Mouse (Mus musculus): ENCODE measurements around the gene Tmem170. TPM values are rescaled to one million over a fixed set of nuclear protein-coding genes. Genes with fewer than 3 reads are reported as not detected.
"Not testable (repeated sequence)": the region's sequence is repeated elsewhere in the genome, so short reads cannot be mapped to it uniquely, and the experiment has no call there.

The Tmem170 gene
- polyA plus RNA-seq, 1 experiment from 2014 or later: 11.1 TPM

GRCm38 (mm10) chr8:111865857-111866256 is 10.7 kb downstream of the Tmem170 start:
- H3K27ac ChIP-seq (ENCODE audit: low read depth, low read length): no peak overlapping the region
- ATAC-seq (replicated peaks; ENCODE audit: low FRiP score): no peak
- H3K4me1 ChIP-seq (replicated peaks; ENCODE audit: control insufficient read depth, insufficient read depth, low read length): no peaks in the 10 kb centered on the region
- no peaks in the 10 kb centered on the region for H3K9me3 ChIP-seq (ENCODE audit: control insufficient read depth, low read length)
- H3K36me3 ChIP-seq (ENCODE audit: control insufficient read depth, insufficient read depth, low read length): no peaks in the 10 kb centered on the region
- WGBS: 91% methylated on average over 6 of the region's 6 CpGs
- no peak overlapping the region for H3K4me3 ChIP-seq (ENCODE audit: low read depth, low read length)
- no peak for DNase-seq (ENCODE audit: low spot score)
- H3K9ac ChIP-seq (ENCODE audit: low read length): no peak overlapping the region
- H3K4me2 ChIP-seq (ENCODE audit: low read depth, low read length, severe bottlenecking): no peak overlapping the region
- H3K27me3 ChIP-seq (ENCODE audit: control insufficient read depth, insufficient read depth, low read length): no peaks in the 10 kb centered on the region

GRCm38 (mm10) chr8:111865130-111865852 is 11.3 kb downstream of the Tmem170 start:
- WGBS: 97% methylated on average over 8 of the region's 8 CpGs
- H3K27ac ChIP-seq (ENCODE audit: low read depth, low read length): no peak overlapping the region
- H3K4me3 ChIP-seq (ENCODE audit: low read depth, low read length): no peak overlapping the region
- no peaks in the 10 kb centered on the region for H3K36me3 ChIP-seq (ENCODE audit: control insufficient read depth, insufficient read depth, low read length)
- no peak overlapping the region for H3K4me2 ChIP-seq (ENCODE audit: low read depth, low read length, severe bottlenecking)
- ATAC-seq (replicated peaks; ENCODE audit: low FRiP score): no peak
- H3K27me3 ChIP-seq (ENCODE audit: control insufficient read depth, insufficient read depth, low read length): no peaks in the 10 kb centered on the region
- H3K9ac ChIP-seq (ENCODE audit: low read length): no peak overlapping the region
- no peaks in the 10 kb centered on the region for H3K9me3 ChIP-seq (ENCODE audit: control insufficient read depth, low read length)
- H3K4me1 ChIP-seq (replicated peaks; ENCODE audit: control insufficient read depth, insufficient read depth, low read length): no peaks in the 10 kb centered on the region
- no peak for DNase-seq (ENCODE audit: low spot score)

GRCm38 (mm10) chr8:111864648-111865047 is 11.9 kb downstream of the Tmem170 start:
- DNase-seq (ENCODE audit: low spot score) (no peak), ATAC-seq (replicated peaks; ENCODE audit: low FRiP score) (no peak)
- Histone ChIP-seq H3K4me3 (ENCODE audit: low read depth, low read length) (no peak overlapping the region), H3K27me3 (ENCODE audit: control insufficient read depth, insufficient read depth, low read length) (no peaks in the 10 kb centered on the region), H3K4me1 (replicated peaks; ENCODE audit: control insufficient read depth, insufficient read depth, low read length) (no peaks in the 10 kb centered on the region), H3K9ac (ENCODE audit: low read length) (no peak overlapping the region), H3K4me2 (ENCODE audit: low read depth, low read length, severe bottlenecking) (no peak overlapping the region), H3K27ac (ENCODE audit: low read depth, low read length) (no peak overlapping the region), H3K9me3 (ENCODE audit: control insufficient read depth, low read length) (no peaks in the 10 kb centered on the region), H3K36me3 (ENCODE audit: control insufficient read depth, insufficient read depth, low read length) (no peaks in the 10 kb centered on the region)
- WGBS: 93% methylated on average over 8 of the region's 8 CpGs

GRCm38 (mm10) chr8:111863280-111863679 is 13.3 kb downstream of the Tmem170 start:
- H3K4me3 ChIP-seq (ENCODE audit: low read depth, low read length): no peak overlapping the region
- ATAC-seq (replicated peaks; ENCODE audit: low FRiP score) (no peak), DNase-seq (ENCODE audit: low spot score) (no peak)
- H3K36me3 ChIP-seq (ENCODE audit: control insufficient read depth, insufficient read depth, low read length): no peaks in the 10 kb centered on the region
- no peak overlapping the region for H3K27ac ChIP-seq (ENCODE audit: low read depth, low read length)
- no peak overlapping the region for H3K9ac ChIP-seq (ENCODE audit: low read length)
- no peaks in the 10 kb centered on the region for H3K27me3 ChIP-seq (ENCODE audit: control insufficient read depth, insufficient read depth, low read length)
- no peaks in the 10 kb centered on the region for H3K9me3 ChIP-seq (ENCODE audit: control insufficient read depth, low read length)
- H3K4me2 ChIP-seq (ENCODE audit: low read depth, low read length, severe bottlenecking): no peak overlapping the region
- WGBS: 91% methylated on average over 4 of the region's 4 CpGs
- H3K4me1 ChIP-seq (replicated peaks; ENCODE audit: control insufficient read depth, insufficient read depth, low read length): no peaks in the 10 kb centered on the region

- Histone ChIP-seq H3K27ac (ENCODE audit: low read depth, low read length) (no peak overlapping the region), H3K36me3 (ENCODE audit: control insufficient read depth, insufficient read depth, low read length) (no peaks in the 10 kb centered on the region), H3K4me2 (ENCODE audit: low read depth, low read length, severe bottlenecking) (no peak overlapping the region), H3K4me1 (replicated peaks; ENCODE audit: control insufficient read depth, insufficient read depth, low read length) (no peaks in the 10 kb centered on the region), H3K4me3 (ENCODE audit: low read depth, low read length) (no peak overlapping the region), H3K9me3 (ENCODE audit: control insufficient read depth, low read length) (no peaks in the 10 kb centered on the region), H3K9ac (ENCODE audit: low read length) (no peak overlapping the region), H3K27me3 (ENCODE audit: control insufficient read depth, insufficient read depth, low read length) (no peaks in the 10 kb centered on the region)
- ATAC-seq (replicated peaks; ENCODE audit: low FRiP score) (no peak), DNase-seq (ENCODE audit: low spot score) (no peak)
- WGBS: 92% methylated on average over 12 of the region's 12 CpGs
Observed at GRCm38 (mm10) chr8:111855977-111856376, 20.6 kb downstream of the Tmem170 start.

GRCm38 (mm10) chr8:111853861-111854501 is 22.6 kb downstream of the Tmem170 start, which contains the start of gene Cfdp1:
Gene Cfdp1 (minus strand): TSS chr8:111854291.
- ATAC-seq (replicated peaks; ENCODE audit: low FRiP score) (peak; percentile 100), DNase-seq (ENCODE audit: low spot score) (peak; percentile 96)
- no peak within 1 kb of the TSS for H3K27ac ChIP-seq (ENCODE audit: low read depth, low read length)

GRCm38 (mm10) chr8:111853219-111853618 is 23.3 kb downstream of the Tmem170 start:
- H3K4me1 ChIP-seq (replicated peaks; ENCODE audit: control insufficient read depth, insufficient read depth, low read length); H3K9me3 ChIP-seq (ENCODE audit: control insufficient read depth, low read length); H3K27me3 ChIP-seq (ENCODE audit: control insufficient read depth, insufficient read depth, low read length); H3K27ac ChIP-seq (ENCODE audit: low read depth, low read length); H3K36me3 ChIP-seq (ENCODE audit: control insufficient read depth, insufficient read depth, low read length); DNase-seq (ENCODE audit: low spot score); ATAC-seq (replicated peaks; ENCODE audit: low FRiP score): not testable (repeated sequence)
- H3K4me3 ChIP-seq (ENCODE audit: low read depth, low read length): peak overlapping the region; percentile 94
- peak overlapping the region; percentile 81; the same call in 1 of the 2 replicates for H3K9ac ChIP-seq (ENCODE audit: low read length)
- WGBS: 65% methylated on average over 12 of the region's 12 CpGs
- peak overlapping the region; percentile 84 for H3K4me2 ChIP-seq (ENCODE audit: low read depth, low read length, severe bottlenecking)

More at GRCm38 (mm10) chr8:111853861-111854501, 22.6 kb downstream of the Tmem170 start, which contains the start of gene Cfdp1:
- H3K4me3 ChIP-seq (ENCODE audit: low read depth, low read length): peak within 1 kb of the TSS; percentile 94
- H3K9ac ChIP-seq (ENCODE audit: low read length): peak within 1 kb of the TSS; percentile 81
- no peaks in the 10 kb centered on the region for H3K36me3 ChIP-seq (ENCODE audit: control insufficient read depth, insufficient read depth, low read length)
- H3K4me1 ChIP-seq (replicated peaks; ENCODE audit: control insufficient read depth, insufficient read depth, low read length): 0 out of 2 replicates have a peak, but pooled peaks cover 2% of the 10 kb centered on the region
- peak within 1 kb of the TSS; percentile 84 for H3K4me2 ChIP-seq (ENCODE audit: low read depth, low read length, severe bottlenecking)
- H3K27me3 ChIP-seq (ENCODE audit: control insufficient read depth, insufficient read depth, low read length): no peaks in the 10 kb centered on the region
- H3K9me3 ChIP-seq (ENCODE audit: control insufficient read depth, low read length): no peaks in the 10 kb centered on the region
- WGBS: under 1% methylated on average over 53 of the region's 53 CpGs

- Histone ChIP-seq H3K4me1 (replicated peaks; ENCODE audit: control insufficient read depth, insufficient read depth, low read length) (0 out of 2 replicates have a peak, but pooled peaks cover 2% of the 10 kb centered on the region), H3K4me3 (ENCODE audit: low read depth, low read length) (no peak overlapping the region), H3K27ac (ENCODE audit: low read depth, low read length) (no peak overlapping the region), H3K9ac (ENCODE audit: low read length) (no peak overlapping the region), H3K27me3 (ENCODE audit: control insufficient read depth, insufficient read depth, low read length) (no peaks in the 10 kb centered on the region), H3K9me3 (ENCODE audit: control insufficient read depth, low read length) (no peaks in the 10 kb centered on the region), H3K36me3 (ENCODE audit: control insufficient read depth, insufficient read depth, low read length) (no peaks in the 10 kb centered on the region; the same call in 1 of the 2 replicates), H3K4me2 (ENCODE audit: low read depth, low read length, severe bottlenecking) (no peak overlapping the region)
- ATAC-seq (replicated peaks; ENCODE audit: low FRiP score) (no peak), DNase-seq (ENCODE audit: low spot score) (no peak)
- WGBS: 96% methylated on average over 6 of the region's 6 CpGs
Observed at GRCm38 (mm10) chr8:111846746-111847145, 29.8 kb downstream of the Tmem170 start.

All from forebrain, embryonic 11.5 days (tissue).